Mouse (Mus musculus): ENCODE results near the gene Dnah9. TPM values are rescaled to one million over a fixed set of nuclear protein-coding genes. Genes with fewer than 3 reads are reported as not detected.

Gene Dnah9
- 0.01 and 0.05 TPM in 2 replicates for polyA plus RNA-seq (2012; rRNA removed; ENCODE audit: low replicate concordance)

DNA sequence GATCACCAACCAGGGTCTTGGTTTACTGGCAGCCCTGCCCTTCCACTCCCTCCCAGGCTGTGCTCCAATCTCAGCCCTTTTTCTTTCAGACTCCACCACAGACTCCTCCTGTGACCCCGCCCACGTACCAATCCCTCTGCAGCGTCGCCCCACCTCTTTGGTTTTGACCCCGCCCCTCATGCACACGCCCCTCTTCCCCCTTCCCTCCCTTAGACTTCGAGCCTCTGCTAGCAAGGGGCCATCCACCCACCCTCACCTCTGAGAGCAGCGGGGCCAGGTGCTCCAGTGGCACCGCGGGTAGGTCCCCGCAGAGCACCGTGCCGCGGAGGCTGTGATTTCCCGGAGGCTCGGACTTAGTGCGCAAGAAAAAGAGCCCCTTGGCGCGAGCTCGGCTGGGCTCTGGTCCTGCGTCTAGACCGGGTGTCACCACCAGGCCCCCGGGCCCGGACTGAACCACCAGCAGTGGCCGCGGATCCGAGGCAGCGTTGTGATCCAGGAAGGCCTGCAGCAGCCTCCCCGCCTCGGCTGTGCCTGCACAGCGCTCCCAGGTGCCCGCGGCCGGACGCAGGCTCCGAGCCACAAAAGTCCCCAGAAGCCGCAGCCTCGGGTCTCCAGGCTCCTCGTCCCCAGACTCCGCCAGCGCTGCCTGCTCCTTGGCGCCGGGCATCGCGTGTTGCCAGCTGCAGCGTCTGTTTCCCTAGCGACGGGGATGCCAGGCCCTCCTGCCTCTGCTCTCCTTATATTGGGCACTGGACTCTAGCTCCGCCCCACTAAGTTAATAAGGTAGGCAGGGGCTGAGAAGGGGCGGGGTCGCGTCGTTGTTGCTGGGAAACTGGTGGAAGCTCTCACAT lies at the start of gene Dnah9:
Dnah9 (minus strand) TSS at position 751 of the 851 bp plus-strand sequence.

DNA sequence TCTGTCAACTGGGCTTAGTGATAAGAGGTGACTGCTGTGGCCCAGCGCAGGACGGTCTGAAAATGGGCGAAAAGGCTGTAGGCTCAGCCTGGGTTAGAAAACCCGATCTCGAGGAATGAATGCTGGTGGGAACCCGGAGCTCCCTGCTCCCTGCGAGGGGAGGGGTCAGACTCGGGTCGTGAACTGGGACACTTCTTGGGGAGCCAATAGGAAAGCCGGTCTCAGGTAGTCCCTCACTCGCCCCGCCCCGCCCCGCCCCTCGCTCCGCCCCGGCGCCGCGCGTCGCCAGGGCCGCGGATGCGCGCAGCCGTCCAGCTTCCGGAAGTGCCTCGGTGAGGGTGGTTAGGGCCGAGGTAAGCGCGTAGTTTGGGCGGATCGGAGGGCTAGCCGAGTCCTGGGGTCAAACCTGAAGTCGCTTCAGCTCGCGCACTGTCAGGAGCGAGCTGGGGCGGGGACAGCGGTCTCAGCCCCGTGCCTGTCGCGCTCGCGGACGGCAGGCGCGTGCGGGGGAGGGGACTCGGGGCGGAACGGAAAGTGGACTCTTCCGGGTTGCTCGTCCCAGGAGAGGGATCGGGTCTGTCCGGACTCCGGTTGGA lies 361.3 kb downstream of the Dnah9 start, which contains the start of gene Zkscan6:
Zkscan6 (plus strand) TSS at position 267 of the 596 bp plus-strand sequence.

DNA sequence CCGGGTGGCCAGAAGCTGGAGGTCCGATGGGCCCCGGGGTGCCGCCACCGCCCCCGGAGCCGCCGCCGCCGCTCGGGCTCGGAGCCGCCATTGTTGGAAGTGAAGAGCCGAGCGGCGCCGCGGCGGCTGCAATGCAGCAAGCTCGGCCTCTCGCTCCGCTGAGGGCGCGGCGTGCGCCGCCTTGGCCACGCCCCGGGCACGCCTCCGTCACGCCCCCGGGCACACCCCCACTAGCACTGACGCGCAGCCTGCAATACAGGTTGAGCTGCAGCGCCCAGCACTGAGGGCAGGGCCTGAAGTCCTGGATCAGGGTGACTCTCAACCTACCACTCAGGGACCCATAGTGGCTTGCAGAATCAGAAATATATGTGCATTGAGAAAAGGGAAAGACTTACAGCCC lies 380.2 kb downstream of the Dnah9 start, which contains the start of gene Map2k4:
Map2k4 (minus strand) TSS at position 144 of the 400 bp plus-strand sequence.

All from mammary gland, adult 2 months (tissue).